Mouse (Mus musculus): Measurements from ENCODE around the gene D6Ertd527e. TPM values are rescaled to one million over a fixed set of nuclear protein-coding genes. Genes with fewer than 3 reads are reported as not detected.
"Not testable (repeated sequence)": the region's sequence is repeated elsewhere in the genome, so short reads cannot be mapped to it uniquely, and the experiment has no call there.

Gene D6Ertd527e
- polyA plus RNA-seq (2012; rRNA removed) = 0.21 and 0.28 TPM in 2 replicates

GRCm38 (mm10) chr6:87104123-87104796 is at the start of gene D6Ertd527e:
TSS of gene D6Ertd527e (plus strand) at chr6:87104746.
- no peak for DNase-seq (ENCODE audit: extremely low spot score in 1 of 2, low spot score in 1 of 2)

GRCm38 (mm10) chr6:87059754-87060153 is 44.8 kb upstream of the D6Ertd527e start:
- no peak for DNase-seq (ENCODE audit: extremely low spot score in 1 of 2, low spot score in 1 of 2)

- DNase-seq (ENCODE audit: extremely low spot score in 1 of 2, low spot score in 1 of 2) = no peak
Measured at GRCm38 (mm10) chr6:87063586-87063985, 41.0 kb upstream of the D6Ertd527e start.

- no peak for DNase-seq (ENCODE audit: extremely low spot score in 1 of 2, low spot score in 1 of 2)
Measured at GRCm38 (mm10) chr6:87068209-87068608, 36.3 kb upstream of the D6Ertd527e start.

GRCm38 (mm10) chr6:87069195-87069900 is 35.2 kb upstream of the D6Ertd527e start:
- DNase-seq (ENCODE audit: extremely low spot score in 1 of 2, low spot score in 1 of 2) = no peak

GRCm38 (mm10) chr6:87070641-87071040 is 33.9 kb upstream of the D6Ertd527e start:
- DNase-seq (ENCODE audit: extremely low spot score in 1 of 2, low spot score in 1 of 2) = no peak

GRCm38 (mm10) chr6:87072759-87073158 is 31.8 kb upstream of the D6Ertd527e start:
- DNase-seq (ENCODE audit: extremely low spot score in 1 of 2, low spot score in 1 of 2) = no peak

GRCm38 (mm10) chr6:87075092-87075685 is 29.4 kb upstream of the D6Ertd527e start:
- no peak for DNase-seq (ENCODE audit: extremely low spot score in 1 of 2, low spot score in 1 of 2)

GRCm38 (mm10) chr6:87079457-87079856 is 25.1 kb upstream of the D6Ertd527e start:
- no peak for DNase-seq (ENCODE audit: extremely low spot score in 1 of 2, low spot score in 1 of 2)

GRCm38 (mm10) chr6:87085026-87085425 is 19.5 kb upstream of the D6Ertd527e start:
- no peak for DNase-seq (ENCODE audit: extremely low spot score in 1 of 2, low spot score in 1 of 2)

GRCm38 (mm10) chr6:87088356-87088755 is 16.2 kb upstream of the D6Ertd527e start:
- DNase-seq (ENCODE audit: extremely low spot score in 1 of 2, low spot score in 1 of 2) = no peak

GRCm38 (mm10) chr6:87090877-87091276 is 13.7 kb upstream of the D6Ertd527e start:
- no peak for DNase-seq (ENCODE audit: extremely low spot score in 1 of 2, low spot score in 1 of 2)

- no peak for DNase-seq (ENCODE audit: extremely low spot score in 1 of 2, low spot score in 1 of 2)
Measured at GRCm38 (mm10) chr6:87092476-87092875, 12.1 kb upstream of the D6Ertd527e start.

GRCm38 (mm10) chr6:87093631-87094030 is 10.9 kb upstream of the D6Ertd527e start:
- not testable (repeated sequence) for DNase-seq (ENCODE audit: extremely low spot score in 1 of 2, low spot score in 1 of 2)

- DNase-seq (ENCODE audit: extremely low spot score in 1 of 2, low spot score in 1 of 2) = no peak
Measured at GRCm38 (mm10) chr6:87099261-87099660, 5.3 kb upstream of the D6Ertd527e start.

- DNase-seq (ENCODE audit: extremely low spot score in 1 of 2, low spot score in 1 of 2) = peak in 1 of 2 experiments; percentile 24
Measured at GRCm38 (mm10) chr6:87099671-87100296, 4.8 kb upstream of the D6Ertd527e start.

GRCm38 (mm10) chr6:87100297-87101020 is 4.1 kb upstream of the D6Ertd527e start:
- no peak for DNase-seq (ENCODE audit: extremely low spot score in 1 of 2, low spot score in 1 of 2)

- DNase-seq (ENCODE audit: extremely low spot score in 1 of 2, low spot score in 1 of 2) = peak; percentile 83 to 96
Measured at GRCm38 (mm10) chr6:87101281-87101954, 3.1 kb upstream of the D6Ertd527e start.

GRCm38 (mm10) chr6:87101955-87102353 is 2.6 kb upstream of the D6Ertd527e start:
- no peak for DNase-seq (ENCODE audit: extremely low spot score in 1 of 2, low spot score in 1 of 2)

GRCm38 (mm10) chr6:87102421-87102911 is 2.1 kb upstream of the D6Ertd527e start:
- DNase-seq (ENCODE audit: extremely low spot score in 1 of 2, low spot score in 1 of 2) = no peak

Measured in frontal cortex, adult 2 months (tissue).